Mouse (Mus musculus) spleen, postnatal 4 days (tissue): Measurements from ENCODE around the gene A930033H14Rik.

Experiments
- DNase-seq, 2 experiments: peaks; one replicate each; pipeline ENCODE4 v3.0.0; 2022; ENCODE audit warnings: low spot score in 2 of 2

Gene A930033H14Rik

GRCm38 (mm10) chr10:69212542-69213440 is at the start of gene A930033H14Rik:
Gene A930033H14Rik, minus strand, starts transcription at chr10:69213098.
- peak; percentile 65 to 76 for DNase-seq

GRCm38 (mm10) chr10:69259929-69260328 is 47.0 kb upstream of the A930033H14Rik start:
- no peak for DNase-seq

- no peak for DNase-seq
Measured at GRCm38 (mm10) chr10:69259161-69259560, 46.3 kb upstream of the A930033H14Rik start.

GRCm38 (mm10) chr10:69258588-69258987 is 45.7 kb upstream of the A930033H14Rik start:
- DNase-seq = no peak

- no peak for DNase-seq
Measured at GRCm38 (mm10) chr10:69257592-69258133, 44.8 kb upstream of the A930033H14Rik start.

- DNase-seq = no peak
Measured at GRCm38 (mm10) chr10:69255594-69255993, 42.7 kb upstream of the A930033H14Rik start.

- DNase-seq = peak; percentile 52 to 72
Measured at GRCm38 (mm10) chr10:69254390-69254847, 41.5 kb upstream of the A930033H14Rik start.

- DNase-seq = no peak
Measured at GRCm38 (mm10) chr10:69253686-69254080, 40.8 kb upstream of the A930033H14Rik start.

GRCm38 (mm10) chr10:69253075-69253685 is 40.3 kb upstream of the A930033H14Rik start:
- no peak for DNase-seq

- DNase-seq = no peak
Measured at GRCm38 (mm10) chr10:69252112-69253074, 39.5 kb upstream of the A930033H14Rik start.

GRCm38 (mm10) chr10:69251254-69251653 is 38.4 kb upstream of the A930033H14Rik start:
- DNase-seq = no peak

GRCm38 (mm10) chr10:69248261-69249160 is 35.6 kb upstream of the A930033H14Rik start:
- DNase-seq = no peak

GRCm38 (mm10) chr10:69247311-69248033 is 34.6 kb upstream of the A930033H14Rik start:
- no peak for DNase-seq

- DNase-seq = no peak
Measured at GRCm38 (mm10) chr10:69246762-69247161, 33.9 kb upstream of the A930033H14Rik start.

GRCm38 (mm10) chr10:69245906-69246668 is 33.2 kb upstream of the A930033H14Rik start:
- no peak for DNase-seq

GRCm38 (mm10) chr10:69245151-69245550 is 32.3 kb upstream of the A930033H14Rik start:
- no peak for DNase-seq

- no peak for DNase-seq
Measured at GRCm38 (mm10) chr10:69240530-69240929, 27.6 kb upstream of the A930033H14Rik start.

- DNase-seq = no peak
Measured at GRCm38 (mm10) chr10:69238311-69238710, 25.4 kb upstream of the A930033H14Rik start.

- DNase-seq = no peak
Measured at GRCm38 (mm10) chr10:69237781-69238180, 24.9 kb upstream of the A930033H14Rik start.
